Mouse (Mus musculus): ENCODE data around the gene 6330403K07Rik. TPM values are rescaled to one million over a fixed set of nuclear protein-coding genes. Genes with fewer than 3 reads are reported as not detected.

Gene 6330403K07Rik
- polyA plus RNA-seq, 1 experiment from 2014 or later = 718 TPM

DNA sequence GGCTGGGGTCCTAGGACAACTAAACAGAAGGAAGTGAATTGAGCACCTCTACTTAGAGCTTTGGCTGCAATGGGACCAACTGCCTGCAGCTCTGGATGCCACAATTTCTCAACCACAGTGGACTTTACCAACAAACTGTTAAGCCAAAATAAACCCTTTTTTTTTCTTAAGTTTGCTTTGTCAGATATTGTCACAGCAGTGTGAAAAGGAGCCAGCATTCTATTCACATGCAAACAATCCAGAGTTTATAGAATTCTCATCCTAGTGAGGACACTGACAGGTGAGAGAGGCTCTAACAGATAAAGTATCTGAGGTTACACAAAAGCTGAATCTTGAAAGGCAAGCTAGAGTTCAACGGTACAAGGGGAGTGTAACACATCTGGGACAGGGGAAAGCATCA, 16.3 kb downstream of the 6330403K07Rik start:
- no peak for ATAC-seq (replicated peaks)
- H3K27ac ChIP-seq = no peak overlapping the region
- H3K4me2 ChIP-seq = peak overlapping the region; percentile 15; the same call in 1 of the 2 replicates
- no peak overlapping the region for H3K4me3 ChIP-seq
- peaks cover 9% of the 10 kb centered on the region for H3K36me3 ChIP-seq (replicated peaks)
- peaks cover 41% of the 10 kb centered on the region for H3K4me1 ChIP-seq
- no peak overlapping the region for H3K9ac ChIP-seq
- H3K9me3 ChIP-seq = no peaks in the 10 kb centered on the region
- WGBS = 90% methylated on average over 1 of the region's 1 CpGs
- H3K27me3 ChIP-seq (replicated peaks) = no peaks in the 10 kb centered on the region

DNA sequence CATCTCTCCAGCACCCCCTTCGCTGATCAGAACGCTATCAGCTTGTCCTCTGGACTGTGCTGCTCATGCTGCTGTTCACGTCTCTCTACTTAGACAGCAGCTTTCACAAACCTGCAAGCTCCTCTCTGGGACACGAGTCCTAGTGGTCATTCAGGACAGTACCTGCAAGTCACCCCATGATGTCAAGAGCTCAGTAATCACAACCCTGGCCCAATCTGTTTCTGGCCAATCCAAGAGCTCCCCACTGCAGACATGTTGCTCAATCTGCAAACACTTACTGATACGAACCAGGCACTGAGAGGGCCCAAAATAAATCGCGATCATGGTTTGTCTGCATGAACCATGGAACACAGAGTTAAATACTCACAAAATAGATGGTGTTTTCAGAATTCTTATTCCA, 20.6 kb downstream of the 6330403K07Rik start:
- no peak overlapping the region for H3K27ac ChIP-seq
- H3K27me3 ChIP-seq (replicated peaks) = no peaks in the 10 kb centered on the region
- H3K4me3 ChIP-seq = no peak overlapping the region
- no peak for ATAC-seq (replicated peaks)
- no peaks in the 10 kb centered on the region for H3K9me3 ChIP-seq
- 95% methylated on average over 7 of the region's 7 CpGs for WGBS
- H3K9ac ChIP-seq = no peak overlapping the region
- H3K4me2 ChIP-seq = no peak overlapping the region
- peaks cover 31% of the 10 kb centered on the region for H3K36me3 ChIP-seq (replicated peaks)
- H3K4me1 ChIP-seq = peaks cover 17% of the 10 kb centered on the region

DNA sequence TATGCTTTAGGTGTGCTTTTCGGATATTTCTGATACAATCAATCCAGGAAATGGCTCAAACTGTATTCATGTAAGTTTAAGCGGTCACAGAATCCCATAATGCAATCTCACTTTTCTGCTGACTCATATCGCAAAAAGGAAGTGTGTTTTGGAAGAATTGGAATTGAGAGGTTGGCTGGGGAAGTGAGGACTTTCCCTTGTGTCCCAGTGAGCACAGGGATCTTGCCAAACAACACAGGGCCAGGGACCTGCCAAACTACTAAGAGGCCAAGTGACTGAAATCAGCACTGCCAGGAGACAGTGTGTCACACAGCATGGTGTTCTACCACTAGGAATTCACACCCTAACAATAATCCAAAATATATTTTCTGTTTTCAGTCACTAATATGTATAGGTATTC, 25.0 kb downstream of the 6330403K07Rik start:
- Histone ChIP-seq H3K4me1 (peaks cover 8% of the 10 kb centered on the region), H3K27me3 (replicated peaks) (no peaks in the 10 kb centered on the region), H3K9me3 (no peaks in the 10 kb centered on the region), H3K4me2 (no peak overlapping the region), H3K27ac (no peak overlapping the region), H3K36me3 (replicated peaks) (peaks cover 31% of the 10 kb centered on the region), H3K9ac (no peak overlapping the region), H3K4me3 (no peak overlapping the region)
- no peak for ATAC-seq (replicated peaks)
- 98% methylated on average over 3 of the region's 3 CpGs for WGBS

DNA sequence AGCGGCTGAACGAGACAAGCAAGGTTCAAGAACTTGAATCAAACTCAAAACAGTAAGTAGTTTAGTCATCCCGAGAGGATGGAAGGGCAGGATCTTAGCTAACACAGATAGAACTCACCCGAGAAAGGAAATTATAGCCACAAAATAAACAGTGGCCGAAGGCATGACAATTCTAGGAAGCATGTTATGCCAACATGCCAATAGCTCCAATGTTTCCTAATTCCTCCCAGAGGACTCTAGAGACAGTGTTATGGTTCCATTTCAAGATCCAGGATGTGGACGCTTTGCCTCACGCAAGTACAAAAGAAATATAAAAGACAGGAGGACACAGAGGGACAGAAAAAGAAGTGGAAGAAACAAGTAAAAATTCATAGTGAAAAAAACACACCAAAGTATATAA, 25.5 kb downstream of the 6330403K07Rik start:
- 93% methylated on average over 7 of the region's 7 CpGs for WGBS
- H3K9ac ChIP-seq = no peak overlapping the region

DNA sequence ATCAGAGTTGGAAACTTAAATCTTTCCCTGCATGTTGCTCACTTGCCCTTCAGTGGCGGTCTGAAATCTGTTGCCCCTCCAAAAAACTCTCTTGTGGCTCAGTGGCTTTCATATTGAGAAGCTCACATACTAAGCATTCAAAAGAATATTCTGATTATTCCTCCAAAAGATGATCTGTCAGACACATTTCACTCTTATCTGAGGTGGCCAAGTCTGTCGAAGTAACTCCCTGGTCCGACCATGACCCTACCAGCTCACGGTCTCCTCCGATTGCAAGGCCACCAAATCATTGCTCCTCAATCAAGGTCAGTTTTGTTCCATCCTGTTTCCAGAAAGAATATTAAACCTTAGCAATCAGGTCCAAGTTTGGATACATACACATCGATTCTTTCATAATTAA, 26.3 kb downstream of the 6330403K07Rik start:
- 95% methylated on average over 6 of the region's 6 CpGs for WGBS

More for the DNA sequence above, 25.5 kb downstream of the 6330403K07Rik start:
- Histone ChIP-seq H3K4me3 (no peak overlapping the region), H3K27me3 (replicated peaks) (no peaks in the 10 kb centered on the region), H3K4me1 (peaks cover 13% of the 10 kb centered on the region), H3K4me2 (no peak overlapping the region), H3K36me3 (replicated peaks) (peaks cover 30% of the 10 kb centered on the region), H3K27ac (no peak overlapping the region), H3K9me3 (no peaks in the 10 kb centered on the region)
- no peak for ATAC-seq (replicated peaks)

DNA sequence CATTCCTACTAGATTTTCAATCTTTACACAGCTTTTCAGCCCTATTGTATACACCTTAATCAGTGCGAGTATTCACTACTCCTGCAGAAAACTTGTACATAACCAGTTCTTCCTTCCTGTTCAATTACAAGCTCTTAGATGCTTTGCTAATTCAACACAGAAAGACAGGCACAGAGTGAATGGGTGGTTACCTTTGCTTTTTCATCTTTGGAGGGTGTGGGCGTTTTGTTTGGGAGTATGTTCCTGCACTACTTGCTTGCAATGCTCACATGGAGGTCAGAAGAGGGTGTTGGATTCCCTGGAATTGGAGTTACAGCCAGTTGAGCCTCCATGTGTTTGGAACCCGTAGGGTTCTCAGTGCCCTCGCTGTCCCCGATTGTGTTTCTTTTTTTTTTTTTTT, 28.3 kb downstream of the 6330403K07Rik start:
- Histone ChIP-seq H3K4me3 (peak overlapping the region; percentile 100), H3K36me3 (replicated peaks) (peaks cover 12% of the 10 kb centered on the region; the same call in 1 of the 2 replicates)

More for the DNA sequence above, 26.3 kb downstream of the 6330403K07Rik start:
- H3K4me2 ChIP-seq = no peak overlapping the region
- no peak overlapping the region for H3K4me3 ChIP-seq
- ATAC-seq (replicated peaks) = no peak
- no peak overlapping the region for H3K9ac ChIP-seq
- peaks cover 21% of the 10 kb centered on the region for H3K4me1 ChIP-seq
- H3K27me3 ChIP-seq (replicated peaks) = no peaks in the 10 kb centered on the region
- H3K36me3 ChIP-seq (replicated peaks) = peaks cover 21% of the 10 kb centered on the region; the same call in 1 of the 2 replicates
- H3K9me3 ChIP-seq = no peaks in the 10 kb centered on the region
- H3K27ac ChIP-seq = no peak overlapping the region

DNA sequence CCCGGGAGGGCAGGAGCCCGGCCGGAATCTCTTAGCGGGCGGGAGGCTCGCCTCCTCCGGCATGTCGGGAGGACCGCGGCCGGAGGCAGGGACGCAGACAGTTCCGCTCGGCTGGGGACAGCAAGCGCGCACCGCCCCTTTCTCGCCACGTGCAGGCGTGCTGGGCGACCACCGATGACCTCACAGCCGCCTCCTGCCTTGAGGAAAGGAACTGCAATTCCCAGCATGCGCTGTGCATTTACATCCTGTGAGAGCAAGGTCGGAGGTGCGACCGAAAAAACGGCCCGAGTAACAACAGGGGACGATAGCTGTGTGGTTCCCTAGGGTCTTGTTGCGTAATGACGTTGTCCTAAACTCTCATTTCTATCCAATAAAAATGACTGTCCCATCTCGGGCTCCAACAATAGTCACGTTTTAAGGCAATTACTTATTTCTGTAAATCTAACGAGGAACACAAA, 29.0 kb downstream of the 6330403K07Rik start, which contains the start of gene Dhx33:
Dhx33 (minus strand) TSS at position 122 of the 458 bp plus-strand sequence.
- Histone ChIP-seq H3K27ac (peak within 1 kb of the TSS; percentile 84), H3K9me3 (no peaks in the 10 kb centered on the region), H3K9ac (peak within 1 kb of the TSS; percentile 83), H3K4me3 (peak within 1 kb of the TSS; percentile 100), H3K4me2 (peak within 1 kb of the TSS; percentile 91), H3K36me3 (replicated peaks) (peaks cover 13% of the 10 kb centered on the region), H3K27me3 (replicated peaks) (no peaks in the 10 kb centered on the region), H3K4me1 (peaks cover 22% of the 10 kb centered on the region)
- peak; percentile 98 for ATAC-seq (replicated peaks)
- WGBS = 0% methylated on average over 35 of the region's 35 CpGs

More for the DNA sequence above, 28.3 kb downstream of the 6330403K07Rik start:
- 66% methylated on average over 5 of the region's 5 CpGs for WGBS
- peak overlapping the region; percentile 91 for H3K4me2 ChIP-seq
- H3K9ac ChIP-seq = peak overlapping the region; percentile 20; the same call in 1 of the 2 replicates
- no peaks in the 10 kb centered on the region for H3K9me3 ChIP-seq
- no peak for ATAC-seq (replicated peaks)
- H3K27me3 ChIP-seq (replicated peaks) = no peaks in the 10 kb centered on the region
- peak overlapping the region; percentile 53 for H3K27ac ChIP-seq
- H3K4me1 ChIP-seq = peaks cover 22% of the 10 kb centered on the region

DNA sequence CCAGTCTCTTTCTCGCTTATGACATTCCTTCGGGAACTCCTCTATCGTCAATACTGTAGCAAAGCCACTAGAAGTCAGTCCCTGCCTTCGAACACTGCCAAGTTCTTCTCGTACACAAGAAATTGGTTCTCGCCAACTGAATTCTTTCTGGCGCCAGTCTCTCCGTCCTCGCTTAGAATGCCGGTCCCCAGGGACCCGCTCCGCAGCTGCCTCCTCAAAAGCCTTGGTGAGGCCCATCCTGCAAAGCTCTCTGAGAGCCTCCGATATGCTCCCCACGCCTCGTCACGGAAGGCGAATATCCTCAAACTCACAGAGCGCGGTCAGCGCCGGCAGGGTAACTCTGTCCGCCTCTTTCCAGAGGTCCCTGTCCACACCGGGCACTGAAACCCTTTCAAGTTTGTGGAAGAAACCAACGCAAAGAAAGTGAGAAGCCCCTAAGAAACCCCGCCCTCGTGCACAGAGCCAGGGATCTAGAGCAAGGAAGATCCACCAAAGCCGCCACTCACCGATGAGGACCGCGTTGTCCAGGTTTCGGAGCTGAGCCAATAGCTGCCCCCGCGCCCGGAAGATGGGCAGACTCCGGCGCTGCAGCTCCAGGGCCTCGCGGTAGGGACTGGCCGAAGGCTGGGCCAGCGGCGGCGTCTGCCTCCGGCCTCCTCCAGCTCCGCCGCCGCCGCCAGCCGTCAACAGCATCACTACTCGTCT, 29.6 kb downstream of the 6330403K07Rik start:
- WGBS = under 1% methylated on average over 49 of the region's 49 CpGs
- peak overlapping the region; percentile 91 for H3K4me2 ChIP-seq
- H3K4me3 ChIP-seq = peak overlapping the region; percentile 100
- peaks cover 16% of the 10 kb centered on the region for H3K36me3 ChIP-seq (replicated peaks)
- H3K27ac ChIP-seq = peak overlapping the region; percentile 84
- peak overlapping the region; percentile 83 for H3K9ac ChIP-seq
- H3K27me3 ChIP-seq (replicated peaks) = no peaks in the 10 kb centered on the region
- H3K9me3 ChIP-seq = no peaks in the 10 kb centered on the region
- peak; percentile 87 for ATAC-seq (replicated peaks)
- peaks cover 22% of the 10 kb centered on the region for H3K4me1 ChIP-seq

DNA sequence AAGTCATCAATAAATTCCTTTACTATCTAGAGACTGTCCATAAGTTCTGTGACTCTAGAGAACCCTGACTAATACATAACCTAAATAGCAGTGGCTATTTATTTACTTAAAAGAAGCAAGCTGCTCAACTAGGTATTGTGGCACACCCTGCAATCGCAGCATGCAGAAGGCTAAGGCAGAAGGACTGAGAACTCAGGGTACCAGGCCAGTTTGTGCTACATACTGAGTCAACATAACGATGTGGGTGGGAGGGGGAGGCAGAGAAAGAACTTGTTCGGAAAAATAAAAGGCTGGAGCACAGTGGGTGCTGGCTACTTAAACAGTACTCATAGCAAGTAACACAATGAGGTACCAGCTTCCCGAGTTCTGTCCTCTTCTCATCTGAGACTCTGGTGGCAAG, 32.1 kb downstream of the 6330403K07Rik start:
- peaks cover 28% of the 10 kb centered on the region for H3K36me3 ChIP-seq (replicated peaks)
- H3K9ac ChIP-seq = no peak overlapping the region
- H3K9me3 ChIP-seq = no peaks in the 10 kb centered on the region
- H3K27ac ChIP-seq = no peak overlapping the region
- ATAC-seq (replicated peaks) = no peak
- no peak overlapping the region for H3K4me3 ChIP-seq
- no peaks in the 10 kb centered on the region for H3K27me3 ChIP-seq (replicated peaks)
- H3K4me2 ChIP-seq = no peak overlapping the region
- peaks cover 22% of the 10 kb centered on the region for H3K4me1 ChIP-seq
- 93% methylated on average over 4 of the region's 4 CpGs for WGBS

DNA sequence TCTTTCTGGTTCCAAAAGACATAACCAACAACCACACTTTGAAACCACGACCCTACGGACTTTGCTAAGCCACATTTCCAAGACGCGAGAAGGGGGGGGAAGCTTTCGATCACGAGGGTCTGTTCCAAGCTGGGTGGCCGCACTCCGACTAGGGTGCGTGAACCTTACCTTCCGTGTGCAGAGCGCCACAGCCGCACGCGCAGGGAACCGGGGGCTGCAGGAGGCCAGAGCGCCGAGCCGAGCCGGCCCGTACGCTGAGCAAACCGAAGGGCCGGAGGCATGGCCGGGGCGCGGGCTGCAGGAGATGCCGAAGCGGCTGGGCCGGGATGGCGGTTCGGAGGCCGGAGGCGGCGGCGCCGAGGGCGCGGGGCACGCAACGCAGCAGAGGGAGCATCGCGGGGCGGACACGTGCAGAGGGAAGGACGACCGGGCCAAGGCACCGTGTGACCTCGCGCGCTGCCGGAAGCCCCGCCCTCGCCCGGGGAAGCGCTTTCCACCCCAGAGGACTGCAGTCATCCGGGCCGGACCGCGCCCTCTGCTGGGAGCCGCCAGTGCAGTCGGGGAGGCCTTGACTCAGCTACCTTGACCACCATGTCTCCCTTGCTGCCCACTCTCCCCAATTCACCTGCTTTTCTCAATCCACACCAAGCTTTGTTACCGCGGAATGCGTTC, 50.6 kb downstream of the 6330403K07Rik start, which contains the start of gene C1qbp:
C1qbp (minus strand) TSS at position 470 of the 672 bp plus-strand sequence.
- ATAC-seq (replicated peaks) = peak; percentile 96
- Histone ChIP-seq H3K36me3 (replicated peaks) (peaks cover 45% of the 10 kb centered on the region; the same call in 1 of the 2 replicates), H3K4me1 (peaks cover 13% of the 10 kb centered on the region), H3K27me3 (replicated peaks) (no peaks in the 10 kb centered on the region), H3K9me3 (no peaks in the 10 kb centered on the region), H3K27ac (peak within 1 kb of the TSS; percentile 57), H3K4me3 (peak within 1 kb of the TSS; percentile 89), H3K9ac (peak within 1 kb of the TSS; percentile 81), H3K4me2 (peak within 1 kb of the TSS; percentile 69)
- under 1% methylated on average over 64 of the region's 64 CpGs for WGBS

DNA sequence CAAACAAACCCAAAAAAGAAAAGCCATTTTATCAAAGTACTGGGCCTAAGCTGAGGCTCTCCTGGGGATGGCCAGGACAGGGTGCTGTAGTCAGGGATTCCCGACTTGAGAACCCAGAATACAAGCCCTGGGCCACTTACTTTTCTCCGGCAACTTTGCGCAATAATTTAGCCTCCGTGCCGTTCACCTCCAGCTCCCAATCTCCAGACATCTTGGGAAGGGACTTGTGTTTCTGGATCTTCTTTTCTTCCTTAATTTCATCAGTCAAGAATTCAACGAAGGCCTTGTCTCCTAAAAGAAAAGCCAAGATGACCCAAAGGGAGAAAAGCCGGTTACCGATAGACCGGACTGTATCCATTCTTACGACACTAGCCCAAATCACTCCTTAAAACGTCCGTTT, 51.3 kb downstream of the 6330403K07Rik start:
- Histone ChIP-seq H3K27me3 (replicated peaks) (no peaks in the 10 kb centered on the region), H3K9ac (peak overlapping the region; percentile 81), H3K4me1 (peaks cover 13% of the 10 kb centered on the region), H3K4me2 (peak overlapping the region; percentile 69), H3K36me3 (replicated peaks) (peaks cover 45% of the 10 kb centered on the region), H3K27ac (no peak overlapping the region), H3K4me3 (peak overlapping the region; percentile 89), H3K9me3 (no peaks in the 10 kb centered on the region)
- 12% methylated on average over 12 of the region's 12 CpGs for WGBS
- ATAC-seq (replicated peaks) = no peak

Measured in midbrain, embryonic 15.5 days (tissue).